Mouse (Mus musculus): ENCODE data around the gene Retreg1.
A peak's percentile ranks its signal among the peaks of the same experiment; 100 is the strongest.

The Retreg1 gene

DNA sequence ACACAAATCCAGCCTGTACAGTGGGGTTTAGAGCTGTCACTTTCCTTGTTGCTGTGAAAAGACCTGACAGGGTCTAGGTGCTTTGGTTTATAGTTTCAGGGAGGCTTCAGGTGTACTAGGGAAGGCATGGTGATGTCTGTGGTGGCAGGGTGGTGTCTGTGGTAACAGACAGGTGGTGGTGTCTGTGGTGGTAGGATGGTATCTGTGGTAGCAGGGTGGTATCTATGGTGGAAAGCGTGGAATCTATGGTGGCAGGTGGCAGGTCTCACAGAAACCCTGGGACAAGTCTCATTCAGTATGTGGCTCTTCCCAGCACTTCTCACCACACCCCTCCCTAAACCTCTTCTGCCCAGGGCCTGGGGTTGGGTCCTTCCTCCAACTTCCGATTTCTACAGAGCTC, 8.7 kb upstream of the Retreg1 start:
- no peak for DNase-seq

GRCm38 (mm10) chr15:25834920-25835674, 7.9 kb upstream of the Retreg1 start:
- no peak for DNase-seq

DNA sequence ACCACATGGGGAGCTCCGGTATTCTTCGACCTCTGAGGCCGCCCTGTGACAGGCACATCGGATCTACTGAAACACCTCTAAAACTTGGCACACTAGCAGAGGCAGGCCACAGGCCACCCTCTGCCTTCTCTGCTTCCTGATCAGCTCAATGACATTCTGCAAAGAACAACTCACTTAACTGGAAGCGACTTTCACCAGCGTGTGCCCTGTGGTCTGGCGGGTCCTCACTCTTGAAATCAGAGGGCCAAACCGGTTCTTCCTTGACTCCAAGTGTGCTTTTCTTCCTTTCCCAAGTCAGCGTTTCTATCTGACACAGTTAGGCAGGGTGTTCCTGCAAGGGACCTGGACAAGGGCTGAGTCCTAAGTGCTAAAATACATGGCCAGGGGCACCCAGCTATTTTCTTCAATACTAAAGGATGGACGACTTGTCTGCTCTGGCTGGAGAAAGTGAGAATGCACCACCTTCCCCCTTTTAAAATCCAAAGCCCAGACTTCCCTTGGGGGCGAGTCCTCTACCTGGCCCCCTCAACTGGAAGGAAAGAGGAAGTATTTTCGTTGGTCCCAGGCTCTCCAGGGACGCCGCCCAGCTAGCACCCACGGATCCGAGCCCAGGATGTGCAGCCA, 406 bp upstream of the Retreg1 start:
- DNase-seq: no peak

- DNase-seq: no peak
These were observed 1.1 kb downstream of the Retreg1 start for GRCm38 (mm10) chr15:25844013-25844570.

DNA sequence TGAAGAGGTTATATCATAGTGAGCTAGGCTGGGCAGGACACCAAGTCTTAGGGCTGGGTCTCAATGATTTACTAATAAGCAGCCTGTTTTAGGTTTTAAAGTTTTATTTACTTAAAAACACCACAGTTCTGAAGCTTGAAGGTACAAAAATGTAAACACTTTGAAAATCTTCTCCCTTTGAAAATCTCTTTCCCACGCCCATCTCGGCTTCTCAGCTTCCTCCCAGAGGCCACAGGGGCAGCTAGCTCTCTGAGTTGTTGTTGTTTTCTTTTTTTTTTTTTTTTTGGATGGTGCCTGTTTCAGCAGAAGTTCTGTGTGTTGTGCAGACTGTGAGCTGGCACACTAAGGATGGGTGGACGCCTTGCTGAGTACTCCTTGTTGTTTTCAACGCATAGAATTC, 1.8 kb downstream of the Retreg1 start:
- DNase-seq: no peak

DNA sequence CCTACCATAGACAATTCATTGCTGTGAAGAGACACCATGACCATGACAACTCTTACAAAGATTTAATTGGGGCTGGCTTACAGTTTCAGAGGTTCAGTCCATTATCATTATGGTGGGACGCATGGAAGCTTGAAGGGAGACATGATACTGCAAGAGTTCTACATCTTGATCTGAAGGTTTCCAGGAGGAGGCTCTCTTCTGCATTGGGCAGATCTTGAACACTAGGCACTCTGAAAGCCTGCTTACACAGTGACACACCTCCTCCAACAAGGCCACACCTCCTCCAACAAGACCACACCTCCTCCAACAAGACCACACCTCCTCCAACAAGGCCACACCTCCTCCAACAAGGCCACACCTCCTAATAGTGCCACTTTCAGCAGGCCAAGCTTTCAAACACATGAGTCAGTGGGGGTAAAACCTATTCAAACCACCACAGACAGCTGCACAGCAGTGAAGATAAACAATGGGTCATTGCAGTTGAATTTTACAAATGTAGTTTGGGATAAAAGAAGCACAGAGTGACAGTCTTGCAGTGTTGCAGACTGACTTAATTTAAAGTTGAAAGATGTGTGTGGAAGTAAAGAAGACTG, 4.7 kb downstream of the Retreg1 start:
- DNase-seq: no peak

DNA sequence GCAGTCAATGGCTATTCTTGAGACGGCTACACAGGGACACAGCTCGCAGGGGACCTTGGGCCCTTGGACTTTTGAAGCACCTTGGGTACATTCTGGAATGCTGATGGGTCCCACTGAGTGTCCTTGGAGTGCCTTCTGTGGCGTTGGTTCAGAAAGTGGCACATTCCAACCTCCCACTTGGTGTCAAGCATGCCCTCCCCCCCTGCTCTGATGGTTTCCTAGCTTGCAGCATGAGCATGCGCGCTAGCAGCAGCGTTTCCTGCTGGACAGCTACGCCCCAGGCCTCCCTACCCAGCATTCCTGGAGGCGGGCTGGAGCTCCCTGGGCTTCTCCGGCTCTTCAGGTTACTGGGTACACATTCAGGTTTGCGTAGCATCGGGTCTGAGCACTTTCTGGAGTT, 7.6 kb downstream of the Retreg1 start:
- no peak for DNase-seq

DNA sequence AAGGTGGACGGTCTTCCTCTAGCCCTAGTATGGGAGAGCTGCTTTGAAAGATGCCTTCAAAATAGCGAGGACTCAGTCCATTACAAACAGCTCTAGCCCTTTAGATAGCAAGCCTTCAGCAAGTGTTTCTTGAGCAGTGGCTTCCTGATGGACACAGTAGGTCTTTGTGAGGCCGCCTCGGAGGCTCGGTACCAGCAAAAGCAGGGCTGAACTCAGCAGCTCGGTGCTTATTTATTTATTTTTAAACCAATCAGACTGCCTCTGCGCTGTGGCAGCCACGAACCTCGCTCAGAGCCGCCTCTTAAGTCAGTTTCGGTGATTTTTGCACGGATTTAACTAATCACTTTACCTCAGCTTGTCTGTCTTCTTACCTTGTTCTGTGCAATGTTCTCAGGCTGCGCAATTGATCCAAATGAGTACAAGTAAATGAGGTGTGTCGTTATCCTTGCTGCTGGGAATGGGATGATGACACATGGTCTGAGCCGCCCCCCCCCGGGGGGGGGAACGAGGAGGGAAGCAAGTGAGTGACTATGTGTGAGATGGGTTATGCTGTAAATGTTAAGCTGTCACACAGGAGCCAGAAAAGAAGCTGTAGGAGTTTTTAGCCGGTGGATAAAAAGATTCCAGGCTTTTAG, 11.4 kb downstream of the Retreg1 start:
- DNase-seq: peak; percentile 38

GRCm38 (mm10) chr15:25858611-25859058, 15.7 kb downstream of the Retreg1 start:
- no peak for DNase-seq

GRCm38 (mm10) chr15:25859469-25859868, 16.5 kb downstream of the Retreg1 start:
- DNase-seq: no peak

DNA sequence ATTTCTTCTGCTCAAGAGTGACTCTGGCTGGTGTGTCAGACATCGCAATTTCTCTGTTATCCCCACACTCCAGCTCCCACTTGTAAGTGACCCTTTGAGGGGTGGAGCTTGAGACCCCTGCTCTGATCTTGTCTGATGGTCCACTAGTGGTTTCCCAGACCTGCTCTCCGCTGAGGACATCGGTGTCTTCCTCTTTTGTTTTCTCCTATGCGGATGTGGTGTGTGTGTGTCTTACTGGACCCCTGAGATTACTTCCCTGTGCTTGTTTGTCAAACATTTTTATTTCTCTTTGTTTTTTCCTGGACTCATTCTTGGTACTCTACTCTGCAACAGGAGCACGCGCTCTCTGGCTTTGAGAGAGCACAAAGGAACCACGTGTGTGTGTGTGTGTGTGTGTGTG, 18.9 kb downstream of the Retreg1 start:
- no peak for DNase-seq

DNA sequence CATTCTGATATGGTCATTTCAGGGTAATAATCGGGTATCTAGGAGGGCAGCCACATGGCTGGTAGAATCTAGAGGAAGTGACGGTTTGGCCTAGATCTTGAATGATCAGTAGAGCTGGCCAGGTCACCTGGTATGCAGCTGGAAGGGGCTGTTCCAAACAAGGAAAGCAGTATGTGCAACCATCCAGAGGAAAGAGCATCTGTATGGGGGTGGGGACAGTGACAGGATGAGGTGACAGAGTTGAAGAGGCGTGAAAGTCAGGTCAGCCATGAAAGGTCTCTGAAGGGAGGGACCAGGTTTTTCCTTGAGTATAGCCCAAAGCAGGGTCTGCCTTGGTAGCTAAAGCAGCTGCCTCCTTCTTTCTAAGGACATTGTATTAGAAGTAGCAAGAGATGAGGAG, 22.6 kb downstream of the Retreg1 start:
- DNase-seq: no peak

- no peak for DNase-seq
These were observed 23.1 kb downstream of the Retreg1 start for GRCm38 (mm10) chr15:25866106-25866505.

DNA sequence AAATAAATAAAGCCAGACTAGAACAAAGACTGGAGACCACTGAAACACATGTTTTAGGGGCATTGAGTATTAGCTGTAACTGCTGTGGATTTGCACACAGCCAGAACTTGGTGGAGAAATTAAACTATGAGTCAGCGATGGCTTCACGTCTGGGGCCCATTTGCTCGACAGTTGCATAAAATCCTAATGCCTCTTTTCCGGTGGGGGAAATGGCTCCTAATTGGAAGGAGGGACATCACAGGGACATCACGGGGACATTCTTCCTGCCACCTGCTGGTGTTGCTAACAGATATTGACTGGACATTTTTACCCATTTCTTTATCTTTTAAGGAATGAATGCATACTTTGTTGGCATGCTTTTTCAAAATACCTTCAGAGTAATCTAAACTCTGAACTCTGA, 26.1 kb downstream of the Retreg1 start:
- no peak for DNase-seq

GRCm38 (mm10) chr15:25871470-25871869, 28.5 kb downstream of the Retreg1 start:
- DNase-seq: no peak

- no peak for DNase-seq
These were observed 29.1 kb downstream of the Retreg1 start for GRCm38 (mm10) chr15:25872118-25872517.

DNA sequence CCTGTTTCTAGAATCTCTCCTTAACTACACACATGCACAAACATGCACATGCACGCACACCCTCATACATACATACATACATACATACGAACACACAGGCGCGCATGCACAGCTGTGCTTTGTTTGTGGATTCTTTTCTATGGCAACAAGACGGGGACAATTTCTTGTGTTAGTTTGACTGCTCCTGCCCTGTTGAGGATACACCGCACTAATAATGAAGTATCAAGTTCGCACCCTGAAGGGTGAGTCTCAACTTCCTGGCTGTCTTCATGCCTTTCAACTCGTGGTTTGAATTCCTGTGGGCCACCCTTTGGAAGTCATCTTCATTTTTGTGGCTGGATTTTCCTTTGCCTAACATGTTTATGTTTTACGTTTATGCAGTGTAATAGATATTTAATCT, 29.7 kb downstream of the Retreg1 start:
- DNase-seq: no peak

GRCm38 (mm10) chr15:25873536-25873935, 30.6 kb downstream of the Retreg1 start:
- DNase-seq: no peak

DNA sequence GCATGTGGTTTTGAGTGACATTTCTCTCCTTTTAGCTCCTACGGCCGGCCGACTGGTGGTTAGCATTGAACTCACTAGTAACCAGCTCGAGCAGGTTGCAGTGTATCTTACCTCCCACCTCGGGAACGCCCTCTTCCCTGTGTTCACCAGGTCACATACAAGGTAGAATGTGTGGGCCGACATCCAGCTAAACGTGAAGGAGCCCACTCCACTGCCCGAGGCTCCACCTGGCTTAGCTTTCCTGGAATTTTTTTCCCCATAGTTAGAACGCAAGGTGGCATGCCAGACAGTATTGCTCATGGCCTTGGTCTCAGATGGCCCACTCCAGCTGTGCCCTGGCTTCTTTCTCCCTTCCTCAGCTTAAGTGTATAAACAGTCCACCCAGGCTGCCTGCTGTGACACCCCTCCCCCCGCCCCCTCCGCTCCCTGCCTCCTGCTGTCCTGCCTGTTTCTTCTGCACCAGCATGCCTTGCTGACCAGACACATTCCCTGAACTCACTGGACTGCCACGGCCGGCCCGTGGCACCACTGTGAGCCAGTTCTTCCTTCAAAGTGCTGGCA, 33.7 kb downstream of the Retreg1 start:
- DNase-seq: no peak

- no peak for DNase-seq
These were observed 34.8 kb downstream of the Retreg1 start for GRCm38 (mm10) chr15:25877798-25878197.

DNA sequence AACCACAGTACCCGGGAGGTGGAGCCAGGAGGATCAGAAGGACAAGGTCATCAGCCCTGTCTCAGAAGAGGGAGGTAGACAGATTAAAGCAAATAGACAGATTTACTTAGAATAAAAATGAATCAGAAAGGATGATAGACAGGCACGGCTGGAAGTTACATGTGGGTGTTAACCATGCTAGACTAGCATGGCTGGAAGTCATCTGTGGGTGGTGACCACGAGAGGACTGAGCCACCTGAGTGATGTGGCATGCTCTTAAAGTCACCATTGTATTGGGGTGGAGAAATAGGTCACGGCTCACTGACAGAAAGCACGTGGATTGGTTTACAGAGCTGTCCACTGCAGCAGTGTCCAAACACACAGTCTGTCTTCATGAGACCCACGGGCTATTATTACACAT, 36.2 kb downstream of the Retreg1 start:
- DNase-seq: no peak

DNA sequence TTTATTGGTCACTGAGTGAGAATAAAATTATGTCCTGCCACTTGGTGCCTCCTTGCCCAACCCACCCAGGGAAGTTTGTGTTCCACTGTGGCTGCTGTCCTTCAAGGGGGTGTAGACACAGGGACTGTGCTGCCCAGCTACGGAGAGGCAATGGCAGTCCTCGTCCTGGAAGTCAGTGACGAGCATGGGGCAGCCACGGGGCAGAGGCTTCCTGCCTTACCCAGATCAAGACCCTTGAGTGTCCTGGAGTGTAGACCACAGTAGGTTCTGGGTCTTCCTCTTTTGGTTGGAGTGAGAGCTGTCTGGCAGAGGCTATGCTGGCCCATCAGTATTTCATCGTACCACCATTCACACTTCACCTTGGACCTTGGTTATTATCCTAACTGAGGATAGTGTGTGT, 37.2 kb downstream of the Retreg1 start:
- no peak for DNase-seq

GRCm38 (mm10) chr15:25882002-25882401, 39.0 kb downstream of the Retreg1 start:
- DNase-seq: no peak
